Mouse (Mus musculus) right cerebral cortex, postnatal 36 days (tissue): ENCODE measurements around the gene Sigirr.
A peak's percentile ranks its signal among the peaks of the same experiment; 100 is the strongest.

Source experiments
- DNase-seq, 2 experiments: peaks; one replicate each; pipeline ENCODE4 v3.0.0; 2022; ENCODE audit warnings: low spot score in 2 of 2, mixed read lengths in 1 of 2

Sigirr gene

GRCm38 (mm10) chr7:141099911-141100691 is at the start of gene Sigirr:
Gene Sigirr, minus strand, starts transcription at chr7:141100572.
- peak in 1 of 2 experiments; percentile 26 for DNase-seq

GRCm38 (mm10) chr7:141148639-141149038 is 48.3 kb upstream of the Sigirr start:
- DNase-seq, result no peak

- no peak for DNase-seq
Observed at GRCm38 (mm10) chr7:141147044-141147443, 46.7 kb upstream of the Sigirr start.

- no peak for DNase-seq
Observed at GRCm38 (mm10) chr7:141146043-141146595, 45.7 kb upstream of the Sigirr start.

GRCm38 (mm10) chr7:141145403-141145802 is 45.0 kb upstream of the Sigirr start:
- DNase-seq, result no peak

- no peak for DNase-seq
Observed at GRCm38 (mm10) chr7:141144650-141145049, 44.3 kb upstream of the Sigirr start.

- no peak for DNase-seq
Observed at GRCm38 (mm10) chr7:141143861-141144260, 43.5 kb upstream of the Sigirr start.

GRCm38 (mm10) chr7:141143112-141143511 is 42.7 kb upstream of the Sigirr start:
- no peak for DNase-seq

GRCm38 (mm10) chr7:141141326-141141725 is 41.0 kb upstream of the Sigirr start:
- DNase-seq, result no peak

- no peak for DNase-seq
Observed at GRCm38 (mm10) chr7:141131904-141132755, 31.8 kb upstream of the Sigirr start.

GRCm38 (mm10) chr7:141131024-141131820 is 30.9 kb upstream of the Sigirr start:
- DNase-seq, result peak; percentile 89 to 91

GRCm38 (mm10) chr7:141123517-141123856 is 23.1 kb upstream of the Sigirr start:
- DNase-seq, result no peak

GRCm38 (mm10) chr7:141122689-141123516 is 22.5 kb upstream of the Sigirr start:
- DNase-seq, result peak; percentile 81 to 86

- no peak for DNase-seq
Observed at GRCm38 (mm10) chr7:141122245-141122644, 21.9 kb upstream of the Sigirr start, which contains the start of gene Ptdss2. Gene Ptdss2, plus strand, starts transcription at chr7:141122382.

GRCm38 (mm10) chr7:141121051-141121531 is 20.7 kb upstream of the Sigirr start:
- no peak for DNase-seq

- no peak for DNase-seq
Observed at GRCm38 (mm10) chr7:141120605-141121004, 20.2 kb upstream of the Sigirr start.

GRCm38 (mm10) chr7:141119487-141119886 is 19.1 kb upstream of the Sigirr start:
- no peak for DNase-seq

- no peak for DNase-seq
Observed at GRCm38 (mm10) chr7:141117636-141118035, 17.3 kb upstream of the Sigirr start, which contains the start of gene Ano9. Gene Ano9, minus strand, starts transcription at chr7:141117806.

GRCm38 (mm10) chr7:141115874-141116273 is 15.5 kb upstream of the Sigirr start:
- DNase-seq, result no peak

GRCm38 (mm10) chr7:141103161-141103560 is 2.8 kb upstream of the Sigirr start:
- DNase-seq, result no peak
